Mouse (Mus musculus) duodenum, adult 2 months (tissue): ENCODE data around the gene Ssx2ip. TPM values are rescaled to one million over a fixed set of nuclear protein-coding genes. Genes with fewer than 3 reads are reported as not detected.

Experiments used
- polyA plus RNA-seq: library from polyadenylated mRNA; depleted of rRNA; stranded (reverse); fragments of >200 nt; gene quantifications from 2 replicates; pipeline ENCODE4 v1.2.3, GENCODE M21; 2012; ENCODE audit warnings: low replicate concordance; rRNA removed

Ssx2ip gene
- 4.0 and 9.2 TPM in 2 replicates for polyA plus RNA-seq

GRCm38 (mm10) chr3:146404311-146405201 is at the start of gene Ssx2ip:
Gene Ssx2ip (plus strand): TSS chr3:146404642.

GRCm38 (mm10) chr3:146449745-146450250 is 45.4 kb downstream of the Ssx2ip start, which contains the start of gene Ctbs:
Gene Ctbs (plus strand): TSS chr3:146449795.

Other genes starting within 250 kb of the Ssx2ip start
- gene Lpar3, start 183.7 kb upstream of the Ssx2ip start, polyA plus RNA-seq = 1.1 and 10.3 TPM in 2 replicates
- gene Ctbs, start 45.2 kb downstream of the Ssx2ip start, polyA plus RNA-seq = 0.79 and 0.83 TPM in 2 replicates
- gene Spata1, start 95.1 kb downstream of the Ssx2ip start, polyA plus RNA-seq = 0.09 TPM in 2 replicates
- gene Gng5, start 95.2 kb downstream of the Ssx2ip start, polyA plus RNA-seq = 501 and 653 TPM in 2 replicates
- 2.0 and 2.1 TPM in 2 replicates for gene Rpf1, start 116.8 kb downstream of the Ssx2ip start, polyA plus RNA-seq
- gene Uox, start 165.8 kb downstream of the Ssx2ip start, polyA plus RNA-seq = not detected in 2 replicates
- not detected in 2 replicates for gene Dnase2b, start 211.0 kb downstream of the Ssx2ip start, polyA plus RNA-seq
- gene 4930503B20Rik, start 246.7 kb downstream of the Ssx2ip start, polyA plus RNA-seq = not detected in 2 replicates